Mouse (Mus musculus) megakaryocyte, embryonic 14.5 days (primary cell): ENCODE data around the gene Phf10.

Experiments
- FLI1 ChIP-seq: IDR thresholded peaks from 2 replicates; pipeline ENCODE4 v1.6.1; 2012; ENCODE audit warnings: low read length, inconsistent platforms, mixed read lengths
- GATA1 ChIP-seq: IDR thresholded peaks from 3 replicates; pipeline ENCODE4 v1.6.1; 2012; ENCODE audit warnings: mixed read lengths, low read length, inconsistent platforms, borderline replicate concordance

DNA sequence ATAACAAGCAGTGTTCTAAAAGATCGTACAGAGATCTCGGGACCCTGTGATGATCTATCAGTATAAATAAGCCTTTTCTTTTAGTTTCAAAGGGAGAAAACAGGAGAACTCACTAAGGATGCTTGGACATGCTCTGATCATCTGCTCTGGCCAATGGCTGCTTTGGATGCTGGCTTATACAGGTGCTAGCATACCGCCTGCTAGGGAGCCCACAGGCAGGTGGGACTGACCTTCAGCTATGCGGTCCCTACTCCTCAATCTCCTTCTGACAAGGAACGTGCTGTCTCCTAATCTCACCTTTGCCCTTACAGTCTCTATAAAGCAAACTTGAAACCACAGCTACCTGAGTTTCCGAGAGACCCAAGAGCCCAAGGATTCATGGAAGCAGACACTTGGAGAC is 56.9 kb downstream of the Phf10 start:
- TF ChIP-seq GATA1 (no peak), FLI1 (no peak)
